Mouse (Mus musculus) ES-Bruce4 (cell line): ENCODE measurements around the gene Rdm1. TPM values are rescaled to one million over a fixed set of nuclear protein-coding genes. Genes with fewer than 3 reads are reported as not detected.
"Not testable (repeated sequence)": the region's sequence is repeated elsewhere in the genome, so short reads cannot be mapped to it uniquely, and the experiment has no call there.

Source experiments
- H3K27ac ChIP-seq: 2 replicates; pipeline ENCODE4 v1.5.1; 2012; ENCODE audit warnings: low read length, inconsistent platforms; ENCODE audit not compliant: insufficient read depth
- H3K27me3 ChIP-seq: 2 replicates; pipeline ENCODE4 v1.6.1; 2012; ENCODE audit warnings: mild to moderate bottlenecking, low read length, inconsistent platforms; ENCODE audit not compliant: control insufficient read depth, poor library complexity, insufficient read depth, severe bottlenecking
- H3K36me3 ChIP-seq: 2 replicates; pipeline ENCODE4 v1.6.1; 2012; ENCODE audit warnings: inconsistent platforms, mild to moderate bottlenecking, low read length, moderate library complexity; ENCODE audit not compliant: control insufficient read depth, poor library complexity, insufficient read depth, severe bottlenecking
- H3K4me1 ChIP-seq: one replicate; pipeline ENCODE4 v1.8.1; 2011; ENCODE audit warnings: low read length; ENCODE audit not compliant: control insufficient read depth, insufficient read depth
- H3K4me3 ChIP-seq: 2 replicates; pipeline ENCODE4 v1.5.1; 2011; ENCODE audit warnings: low read depth, mild to moderate bottlenecking, low read length
- H3K9ac ChIP-seq: 2 replicates; pipeline ENCODE4 v1.6.1; 2012; ENCODE audit warnings: low read depth, mild to moderate bottlenecking, inconsistent platforms; ENCODE audit not compliant: poor library complexity, severe bottlenecking
- H3K9me3 ChIP-seq: replicated peaks from 2 replicates; pipeline ENCODE4 v1.6.1; 2012; ENCODE audit warnings: mild to moderate bottlenecking, low read length, inconsistent platforms; ENCODE audit not compliant: control insufficient read depth, poor library complexity, insufficient read depth, severe bottlenecking
- CTCF ChIP-seq: IDR thresholded peaks from one replicate; pipeline ENCODE4 v1.8.1; 2011; ENCODE audit warnings: low read depth, low read length
- EP300 ChIP-seq: IDR thresholded peaks from 2 replicates; pipeline ENCODE4 v1.6.1; 2011; ENCODE audit warnings: low read depth, low read length; ENCODE audit not compliant: insufficient read depth
- POLR2A ChIP-seq: IDR thresholded peaks from one replicate; pipeline ENCODE4 v1.8.1; 2011; ENCODE audit warnings: low read length; ENCODE audit not compliant: insufficient read depth
- polyA plus RNA-seq: library from polyadenylated mRNA; stranded (reverse); fragments of >200 nt; gene quantifications from 2 replicates; pipeline ENCODE4 v1.2.4, GENCODE M21; 2011; ENCODE audit warnings: low read depth; ENCODE audit not compliant: missing spikeins, insufficient read depth, insufficient read length

Rdm1 gene
- 57.4 and 64.0 TPM in 2 replicates for polyA plus RNA-seq

- TF ChIP-seq EP300 (0 out of 2 replicates have a peak, but pooled peaks have one; percentile 53), POLR2A (peak; percentile 100), CTCF (no peak)
- peak within 1 kb of the TSS; percentile 83 for H3K9ac ChIP-seq
- peak within 1 kb of the TSS; percentile 72 for H3K4me3 ChIP-seq
- H3K9me3 ChIP-seq: peaks cover 15% of the 10 kb centered on the region; the same call in 1 of the 2 replicates
- no peaks in the 10 kb centered on the region for H3K27me3 ChIP-seq
- peaks cover 7% of the 10 kb centered on the region for H3K36me3 ChIP-seq
- peak within 1 kb of the TSS; percentile 98 for H3K27ac ChIP-seq
- no peaks in the 10 kb centered on the region for H3K4me1 ChIP-seq
Measured at GRCm38 (mm10) chr11:101626995-101627856, at the start of gene Rdm1. Rdm1 (plus strand) TSS chr11:101627195.

GRCm38 (mm10) chr11:101581081-101581764 is 45.8 kb upstream of the Rdm1 start:
- TF ChIP-seq EP300: no peak
- TF ChIP-seq POLR2A: no peak
- no peak for TF ChIP-seq CTCF
- peaks cover 31% of the 10 kb centered on the region for H3K36me3 ChIP-seq
- H3K4me1 ChIP-seq: peaks cover 5% of the 10 kb centered on the region
- no peaks in the 10 kb centered on the region for H3K27me3 ChIP-seq
- no peak overlapping the region for H3K9ac ChIP-seq
- H3K9me3 ChIP-seq: no peaks in the 10 kb centered on the region
- peak overlapping the region; percentile 88 for H3K27ac ChIP-seq
- H3K4me3 ChIP-seq: no peak overlapping the region

GRCm38 (mm10) chr11:101582054-101583035 is 44.6 kb upstream of the Rdm1 start, which contains the start of gene Tmem106a:
Tmem106a (plus strand) TSS chr11:101582242.
- H3K27me3 ChIP-seq: no peaks in the 10 kb centered on the region
- peak within 1 kb of the TSS; percentile 99 for H3K27ac ChIP-seq
- no peaks in the 10 kb centered on the region for H3K9me3 ChIP-seq
- peaks cover 22% of the 10 kb centered on the region for H3K36me3 ChIP-seq
- TF ChIP-seq POLR2A (no peak), EP300 (0 out of 2 replicates have a peak, but pooled peaks have one; percentile 45), CTCF (no peak)
- peak within 1 kb of the TSS; percentile 70 for H3K4me3 ChIP-seq
- H3K9ac ChIP-seq: peak within 1 kb of the TSS; percentile 56
- H3K4me1 ChIP-seq: peaks cover 5% of the 10 kb centered on the region

GRCm38 (mm10) chr11:101583205-101583604 is 43.8 kb upstream of the Rdm1 start:
- Histone ChIP-seq H3K27me3 (no peaks in the 10 kb centered on the region), H3K9ac (0 out of 2 replicates have a peak overlapping the region, but pooled peaks have one; percentile 56), H3K9me3 (no peaks in the 10 kb centered on the region), H3K4me1 (peaks cover 5% of the 10 kb centered on the region), H3K36me3 (peaks cover 15% of the 10 kb centered on the region), H3K27ac (no peak overlapping the region), H3K4me3 (no peak overlapping the region)
- TF ChIP-seq POLR2A (no peak), EP300 (no peak), CTCF (no peak)

- not testable (repeated sequence) for H3K36me3 ChIP-seq, H3K27ac ChIP-seq, H3K4me3 ChIP-seq, H3K27me3 ChIP-seq, H3K9me3 ChIP-seq, H3K9ac ChIP-seq, H3K4me1 ChIP-seq
Measured at GRCm38 (mm10) chr11:101585031-101585430, 42.0 kb upstream of the Rdm1 start.
